Mouse (Mus musculus): ENCODE measurements around the gene Slc17a9.

DNA sequence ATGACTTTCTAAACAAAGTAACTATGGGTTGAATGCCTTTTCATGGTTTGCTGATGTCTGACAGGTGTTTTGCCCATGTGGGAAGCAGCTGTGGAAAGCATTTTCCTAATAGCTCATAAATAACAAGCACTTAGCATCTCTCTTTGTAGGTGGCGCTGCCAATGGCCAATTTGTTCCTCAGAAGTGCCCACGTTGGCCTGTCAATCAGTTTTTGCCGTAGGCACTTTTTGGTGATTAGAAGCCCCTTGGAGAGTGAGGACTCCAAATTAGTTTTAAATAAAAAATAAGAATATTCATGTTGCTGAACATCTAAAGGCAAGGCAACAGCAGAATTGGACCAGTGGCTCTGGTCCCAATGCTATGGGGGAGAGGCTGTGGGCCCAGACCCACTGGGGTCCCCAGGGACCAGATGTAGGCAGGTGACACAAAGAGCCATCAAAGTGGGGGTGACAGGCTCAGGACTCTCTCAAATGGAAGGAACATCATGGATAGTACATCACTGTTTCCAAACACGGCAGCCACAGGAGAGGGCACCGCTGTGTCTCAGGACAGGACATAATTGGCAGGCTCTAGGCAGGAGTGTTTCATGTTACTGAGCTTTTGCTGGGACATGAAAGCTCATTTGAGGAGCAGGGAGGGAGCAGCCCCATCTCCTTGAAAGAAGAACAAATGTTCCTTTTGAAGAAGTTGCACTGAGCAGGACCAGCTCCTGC is 30.1 kb downstream of the Slc17a9 start:
- TF ChIP-seq CTCF (IDR thresholded peaks at IDR 0.05; ENCODE audit: extremely low read depth, insufficient read depth, low read length), result no peak
- no peak for TF ChIP-seq POLR2A (IDR thresholded peaks at IDR 0.05; ENCODE audit: extremely low read depth, insufficient read depth, low read length)
